Mouse (Mus musculus) cerebellum, adult 11-12 months (tissue): ENCODE measurements around the gene Kat2a.

Experiments used
- DNase-seq: peaks from one replicate; pipeline ENCODE4 v3.0.0; 2022

Gene Kat2a

DNA sequence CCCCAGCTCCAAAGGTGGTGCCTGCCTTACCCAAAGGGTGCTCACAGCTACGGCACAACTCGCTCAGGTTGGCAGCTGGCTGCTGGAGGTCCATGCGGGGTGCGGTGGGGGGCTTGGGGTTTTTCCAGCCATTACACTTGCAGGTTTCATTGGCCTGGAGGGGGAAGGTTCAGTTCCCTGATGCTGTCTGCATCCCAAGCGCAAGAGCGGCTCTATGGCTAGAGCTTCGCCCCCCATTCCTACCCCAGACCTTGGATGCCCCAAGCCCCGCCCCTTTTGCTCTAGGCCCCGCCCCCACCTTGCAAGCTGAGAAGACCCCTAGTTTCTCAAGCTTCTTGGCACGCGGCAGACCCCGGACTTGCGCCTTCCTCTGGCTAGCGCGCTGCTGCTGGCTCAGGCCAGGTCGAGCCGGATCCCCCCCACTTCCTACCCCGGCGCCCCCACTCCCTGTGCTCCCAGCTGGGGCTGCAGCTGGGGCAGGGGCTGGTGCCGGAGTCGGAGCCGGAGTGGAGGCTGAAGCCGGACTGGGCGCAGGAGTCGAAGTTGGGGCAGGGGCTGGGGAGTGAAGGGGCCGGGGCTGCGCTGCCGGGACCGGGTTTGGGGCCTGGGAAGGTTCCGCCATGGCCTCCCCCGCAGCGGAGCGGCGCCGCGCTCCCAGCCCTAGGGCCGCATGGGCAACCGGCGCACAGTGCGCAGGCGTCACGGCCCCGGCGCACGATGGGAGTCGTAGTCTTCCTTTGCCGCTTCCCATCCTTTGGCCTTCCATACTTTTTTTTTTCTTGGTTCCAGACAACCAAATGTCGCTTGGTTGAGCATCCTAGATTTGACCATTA is at the start of gene Kat2a:
Gene Kat2a, minus strand, starts transcription at position 683 of the 833 bp plus-strand sequence.
- DNase-seq = peak; percentile 85

DNA sequence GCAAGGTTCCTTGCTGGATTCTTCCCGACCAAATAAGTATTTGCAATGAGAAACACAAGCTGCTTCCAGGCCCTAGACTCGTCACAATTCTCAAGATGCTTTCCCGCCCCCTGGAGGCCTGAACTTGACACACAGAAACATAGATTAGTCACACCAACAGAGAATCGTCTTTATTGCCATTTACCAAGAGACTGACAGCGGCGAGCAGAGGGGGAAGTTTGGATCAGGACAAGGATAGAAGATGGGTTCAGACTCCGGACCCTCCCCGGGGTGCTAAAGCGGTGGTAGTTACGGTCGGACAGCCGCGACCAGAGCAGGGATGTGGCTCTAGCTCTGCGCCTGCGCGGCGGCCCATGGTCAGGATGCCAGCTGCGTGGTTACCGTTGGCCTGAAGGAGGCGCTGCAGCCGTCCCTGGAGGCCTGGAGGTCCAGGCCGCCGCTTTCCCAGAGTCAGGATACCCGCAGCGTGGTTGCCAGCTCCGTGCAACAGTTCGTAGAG is 49.3 kb upstream of the Kat2a start:
- DNase-seq = peak; percentile 88

DNA sequence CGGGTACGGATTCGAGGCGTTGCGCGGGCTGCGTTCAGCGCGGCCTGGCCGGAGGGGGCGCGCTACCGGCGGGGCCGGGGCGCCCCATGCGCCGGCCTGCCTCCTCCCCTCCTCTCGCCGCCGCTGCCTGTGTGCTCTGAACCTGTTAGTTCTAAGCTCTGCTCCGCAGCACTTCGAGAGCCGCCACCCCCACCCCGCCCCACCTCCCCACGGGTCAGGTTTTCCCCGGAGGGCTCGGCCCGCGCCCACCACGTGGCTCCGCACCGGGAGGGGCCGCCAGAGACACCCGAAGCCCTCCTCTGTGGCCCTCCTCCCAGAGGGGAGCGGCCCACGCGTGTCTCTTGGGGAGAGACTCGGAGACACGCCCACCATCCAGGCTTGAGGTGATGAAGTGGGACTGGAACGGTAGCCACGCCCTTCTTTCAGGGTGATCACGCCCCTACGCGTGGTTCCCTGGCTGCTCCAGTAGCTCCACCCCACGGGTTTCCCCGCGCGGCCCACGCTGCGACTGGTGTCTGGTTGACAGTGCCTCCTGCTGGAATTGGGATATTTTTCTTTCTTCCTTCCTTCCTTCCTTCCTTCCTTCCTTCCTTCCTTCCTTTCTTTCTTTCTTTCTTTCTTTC is 47.5 kb upstream of the Kat2a start, which contains the start of gene Kcnh4:
Gene Kcnh4, minus strand, starts transcription at position 332 of the 623 bp plus-strand sequence.
- peak; percentile 60 for DNase-seq

DNA sequence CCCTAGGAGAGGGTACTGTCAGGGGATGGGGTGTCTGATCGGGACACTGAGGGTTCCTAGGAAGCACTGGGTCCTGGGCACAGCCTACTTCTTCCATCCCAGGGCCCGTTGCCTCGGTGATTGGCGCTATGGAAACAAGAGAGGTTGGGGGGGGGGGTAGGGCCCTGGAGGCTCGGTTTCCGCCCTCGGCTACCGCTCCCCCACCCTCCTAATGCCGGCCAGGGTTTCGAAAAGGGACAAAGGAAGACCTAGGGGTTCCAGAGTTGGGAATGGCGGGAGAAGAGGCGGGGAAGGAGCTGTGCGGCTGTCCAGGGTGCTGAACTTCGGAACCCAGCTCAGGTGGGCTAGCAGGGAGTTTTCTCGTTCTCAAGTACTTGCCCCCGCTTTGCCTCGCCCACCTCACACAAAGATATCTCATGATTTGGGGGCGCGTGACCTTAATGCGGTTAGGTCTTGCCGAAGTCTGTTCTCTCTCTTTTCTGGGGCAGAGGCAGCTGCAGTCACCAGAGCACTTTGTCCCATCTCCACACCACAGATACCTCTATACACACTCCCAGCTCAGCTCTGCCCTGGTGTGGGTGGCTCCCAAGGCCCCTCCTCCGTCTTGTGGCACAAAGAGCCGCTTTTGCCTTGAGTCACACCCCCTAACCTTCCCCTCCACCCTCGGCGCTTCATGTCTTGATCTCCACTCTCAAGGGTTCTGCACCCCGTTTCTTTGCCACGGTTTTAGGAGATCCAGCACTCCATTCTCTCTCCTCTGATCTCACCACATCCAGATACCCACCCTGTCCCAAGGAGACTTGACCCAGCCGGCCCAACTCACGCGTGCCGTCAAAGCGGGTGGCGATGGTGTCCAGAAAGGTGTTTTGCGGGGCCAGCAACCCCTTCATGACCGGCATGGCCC is 46.7 kb upstream of the Kat2a start:
- DNase-seq = no peak

DNA sequence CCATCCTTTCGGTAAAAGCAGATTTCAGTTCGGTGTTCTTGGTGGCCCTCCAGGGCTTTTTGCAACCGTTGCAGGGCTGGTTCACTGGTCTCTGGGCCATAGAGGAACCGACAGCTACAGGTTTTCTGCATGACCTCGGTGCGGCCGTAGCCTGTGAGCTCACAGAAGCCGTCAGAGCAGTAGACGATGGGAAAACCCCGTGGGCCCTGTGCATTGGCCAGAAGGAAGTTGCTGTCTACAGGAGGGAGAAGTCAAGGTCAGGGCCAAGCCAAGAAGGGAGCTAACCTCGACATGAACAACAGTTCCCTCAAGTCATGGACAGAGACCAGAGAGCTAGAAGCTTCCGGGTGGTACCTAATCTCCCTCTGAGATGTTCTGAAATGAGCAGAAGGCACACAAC is 45.3 kb upstream of the Kat2a start:
- DNase-seq = no peak

DNA sequence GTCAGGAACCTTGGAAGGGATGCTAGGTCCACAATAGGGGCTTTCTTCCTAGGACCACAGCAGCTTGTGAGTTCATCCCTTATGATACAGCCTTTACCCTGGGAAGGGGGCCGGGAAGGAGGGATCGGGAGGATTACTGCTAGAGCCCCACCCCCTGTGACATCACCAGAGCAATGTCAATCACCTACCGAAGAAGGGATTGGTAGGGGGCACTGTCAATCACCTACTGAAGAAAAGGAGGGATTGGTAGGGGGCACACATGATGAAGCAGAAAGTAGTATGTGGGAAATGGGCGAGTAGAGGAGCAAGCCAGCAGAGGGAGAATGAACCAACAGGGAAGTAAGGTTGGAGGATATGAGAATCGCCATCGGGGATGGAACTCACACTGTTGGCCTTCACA is 44.2 kb upstream of the Kat2a start:
- no peak for DNase-seq

DNA sequence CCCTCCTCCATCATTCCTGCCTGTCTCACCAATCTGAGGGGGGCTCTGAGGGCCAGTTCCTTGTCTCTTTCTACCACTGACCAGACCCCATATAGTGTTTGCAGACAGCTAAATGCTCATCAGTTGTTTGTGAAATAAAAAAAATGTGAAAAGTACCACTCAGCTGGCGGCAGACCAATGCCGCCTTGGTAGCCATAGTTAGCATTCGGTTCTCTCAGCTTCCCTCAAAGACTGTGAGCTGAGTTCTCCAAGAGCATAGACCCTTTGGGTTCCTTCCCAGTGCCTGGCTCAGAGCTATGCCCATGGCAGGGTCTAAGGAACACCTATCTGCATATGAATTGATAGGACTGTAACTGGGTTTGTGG is 42.4 kb upstream of the Kat2a start:
- DNase-seq = no peak

DNA sequence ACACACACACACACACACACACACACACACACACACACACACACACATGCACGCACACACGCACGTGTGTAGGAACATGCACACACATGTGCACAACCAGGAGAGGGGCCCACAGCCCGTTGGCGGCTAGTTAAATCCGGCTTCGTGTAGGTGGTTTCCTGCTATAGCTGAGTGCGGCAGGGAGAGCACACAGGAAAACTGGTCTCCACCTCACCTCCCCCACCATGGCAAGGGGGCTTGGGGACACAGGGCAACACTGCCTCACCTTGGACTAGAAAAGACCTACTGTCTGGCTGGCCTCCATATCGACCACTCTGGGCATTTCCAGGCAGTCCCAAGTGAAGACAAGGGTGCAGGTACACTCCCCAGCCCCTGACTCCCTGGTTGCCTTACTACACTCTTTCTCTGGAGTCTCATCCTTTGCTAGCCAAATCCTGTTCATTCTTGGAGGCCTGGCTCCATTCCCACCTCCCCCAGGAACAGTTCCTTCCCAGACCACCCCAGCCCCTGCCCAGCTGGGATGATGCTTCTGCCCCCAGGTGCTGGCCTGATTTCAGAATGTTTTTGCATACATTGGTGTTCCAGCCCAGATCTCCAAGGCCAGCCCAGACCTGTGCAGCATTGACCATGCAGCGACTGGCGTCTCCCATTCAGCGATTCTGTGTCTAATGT is 41.9 kb upstream of the Kat2a start:
- DNase-seq = no peak

DNA sequence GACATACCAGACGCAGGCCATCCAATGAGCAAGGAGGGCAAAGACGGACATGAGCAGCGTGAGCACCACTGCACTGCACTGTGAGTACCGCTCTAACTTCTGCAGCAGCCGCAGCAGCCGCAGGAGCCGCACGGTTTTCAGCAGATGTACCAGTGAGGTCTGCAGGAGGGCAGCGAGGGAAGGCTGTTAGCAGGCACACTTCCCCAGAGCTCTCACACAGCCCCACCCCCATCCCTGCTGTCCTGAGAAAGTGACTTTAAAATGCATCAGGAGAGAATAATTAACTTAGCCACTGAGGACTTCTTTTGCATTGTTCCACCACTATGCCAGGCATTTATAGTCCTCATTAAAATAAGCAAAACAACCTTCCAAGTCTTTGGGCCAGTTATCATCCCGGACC is 40.0 kb upstream of the Kat2a start:
- no peak for DNase-seq

DNA sequence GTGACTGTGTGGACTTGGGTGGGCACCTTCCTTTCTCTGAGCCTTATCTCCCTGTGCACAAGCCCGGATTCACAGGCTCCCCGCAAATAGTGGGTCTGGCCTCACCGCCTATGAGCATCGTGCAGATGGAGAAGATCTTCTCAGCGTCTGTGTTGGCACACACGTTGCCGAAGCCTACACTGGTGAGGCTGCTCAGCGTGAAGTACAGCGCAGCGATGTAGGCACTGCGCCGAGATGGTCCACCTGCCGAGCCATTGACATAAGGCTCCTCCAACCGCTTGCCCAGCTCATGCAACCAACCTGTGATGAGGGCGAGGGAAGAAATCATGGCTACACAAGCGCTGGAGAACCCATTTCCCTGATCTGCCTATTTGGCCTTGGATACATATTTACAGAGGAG is 37.9 kb upstream of the Kat2a start:
- no peak for DNase-seq

DNA sequence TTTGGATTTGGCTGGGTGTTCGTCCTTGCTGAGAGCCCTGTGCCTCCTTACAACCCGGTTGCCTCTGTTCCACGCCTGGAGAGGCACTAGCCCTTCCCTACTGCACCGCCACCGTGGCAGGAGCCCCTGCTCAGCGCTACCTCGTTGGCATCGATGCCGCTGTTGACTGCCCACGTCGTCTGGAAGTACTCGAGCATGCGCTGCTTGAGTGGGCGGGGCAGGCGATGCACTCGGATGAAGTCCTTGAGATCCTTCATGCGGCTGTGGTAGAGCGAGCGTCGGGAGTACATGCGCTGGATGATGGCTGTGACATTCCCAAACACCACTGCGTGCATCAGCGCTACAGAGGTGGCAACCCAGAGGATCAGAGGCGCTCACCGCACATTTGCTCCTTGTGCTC is 37.2 kb upstream of the Kat2a start:
- no peak for DNase-seq

DNA sequence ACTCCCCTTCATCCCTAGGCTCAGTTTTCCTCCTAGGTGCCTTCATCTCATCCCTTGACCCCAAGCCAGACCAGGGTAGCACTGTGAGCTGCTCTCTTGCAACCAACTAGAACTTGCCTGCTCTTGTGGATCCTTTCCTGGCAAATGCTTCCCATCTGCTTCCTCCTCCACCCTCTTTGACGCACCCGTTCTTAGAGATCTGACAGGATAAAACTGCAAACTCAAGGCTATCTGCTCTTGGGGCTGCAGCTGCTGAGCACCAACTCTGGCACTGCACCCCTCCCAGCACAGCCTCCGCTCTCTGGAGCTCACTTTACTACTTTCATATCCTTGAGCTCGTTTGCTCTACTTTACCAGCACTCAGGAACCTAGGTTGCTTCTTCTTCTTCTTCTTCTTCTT is 36.4 kb upstream of the Kat2a start:
- DNase-seq = no peak

DNA sequence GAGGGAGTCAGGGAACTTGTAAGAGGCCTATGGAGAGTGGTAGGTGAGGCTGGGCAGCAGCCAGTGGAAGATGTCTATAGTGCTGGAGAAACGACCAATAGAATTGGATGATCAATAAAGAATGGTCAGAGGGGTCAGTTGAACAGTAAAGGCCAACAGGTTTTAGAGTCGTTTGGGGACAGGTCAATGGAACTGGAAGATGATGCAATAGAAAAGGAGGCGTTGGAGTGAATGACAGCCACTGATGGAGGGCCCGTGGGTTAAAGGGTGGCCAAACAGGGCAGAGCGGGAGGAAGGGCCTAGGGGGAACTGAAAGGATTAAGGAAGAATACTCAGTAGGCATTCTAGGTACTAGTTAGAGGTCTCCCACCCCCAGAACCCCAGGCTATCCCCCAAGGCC is 34.8 kb upstream of the Kat2a start:
- DNase-seq = no peak

DNA sequence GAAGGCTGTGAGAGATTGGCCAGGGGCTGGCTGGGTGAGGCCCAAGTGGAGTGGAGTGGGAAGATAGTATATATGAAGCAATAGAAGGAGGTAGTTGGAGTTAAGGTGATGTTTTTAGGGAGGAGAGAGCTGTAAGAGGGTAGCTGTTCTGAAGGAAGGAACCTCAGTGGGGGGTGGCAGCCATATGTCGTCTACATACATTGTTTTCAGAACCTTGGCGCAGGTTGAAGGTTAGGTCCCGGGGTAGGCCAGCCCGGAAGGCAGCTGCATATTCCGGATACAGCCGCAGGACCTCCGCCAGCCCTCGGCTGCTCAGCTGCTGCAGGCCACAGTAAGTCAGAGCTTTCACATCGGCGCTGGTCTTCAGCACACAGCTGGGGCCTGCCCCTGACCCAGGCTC is 34.3 kb upstream of the Kat2a start:
- no peak for DNase-seq

DNA sequence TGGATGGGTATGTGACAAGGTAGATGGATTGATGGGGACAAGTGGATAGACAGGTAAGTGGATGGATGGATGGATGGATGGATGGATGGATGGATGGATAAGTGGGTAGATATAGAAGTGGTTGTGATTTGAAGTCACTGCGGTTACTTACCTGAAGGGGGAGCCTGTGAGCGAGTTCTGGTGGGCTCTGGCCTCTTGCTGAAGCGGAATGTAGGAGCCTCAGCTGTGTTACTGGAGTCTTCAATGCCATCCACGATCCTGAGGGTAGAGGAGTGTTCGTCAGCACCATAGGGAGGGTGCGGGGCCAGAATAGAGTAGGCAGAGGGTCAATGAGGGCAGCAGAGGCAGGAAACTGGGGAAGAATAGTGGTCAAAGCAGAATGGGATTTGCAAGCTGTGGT is 32.8 kb upstream of the Kat2a start:
- DNase-seq = peak; percentile 52

DNA sequence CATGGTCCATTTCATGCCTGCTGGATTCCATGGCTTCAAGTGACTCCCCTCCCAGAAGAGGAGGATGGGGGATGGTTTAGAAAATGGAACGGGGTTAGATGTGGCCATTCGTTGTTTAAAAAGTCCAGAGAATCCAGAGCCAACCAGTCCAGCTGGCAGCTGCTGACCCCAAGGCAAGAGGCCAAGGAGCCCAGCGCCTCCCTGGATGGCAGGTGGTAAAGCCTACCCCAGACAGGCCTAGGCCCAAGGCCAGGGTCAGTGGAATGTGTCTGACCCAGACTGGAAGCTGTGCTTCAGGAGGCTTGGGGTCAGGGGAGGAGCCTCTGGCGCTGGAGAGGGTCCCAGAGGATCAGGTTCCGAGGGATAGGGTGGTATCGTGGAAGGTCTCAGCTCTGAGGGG is 29.1 kb upstream of the Kat2a start:
- DNase-seq = peak; percentile 47

DNA sequence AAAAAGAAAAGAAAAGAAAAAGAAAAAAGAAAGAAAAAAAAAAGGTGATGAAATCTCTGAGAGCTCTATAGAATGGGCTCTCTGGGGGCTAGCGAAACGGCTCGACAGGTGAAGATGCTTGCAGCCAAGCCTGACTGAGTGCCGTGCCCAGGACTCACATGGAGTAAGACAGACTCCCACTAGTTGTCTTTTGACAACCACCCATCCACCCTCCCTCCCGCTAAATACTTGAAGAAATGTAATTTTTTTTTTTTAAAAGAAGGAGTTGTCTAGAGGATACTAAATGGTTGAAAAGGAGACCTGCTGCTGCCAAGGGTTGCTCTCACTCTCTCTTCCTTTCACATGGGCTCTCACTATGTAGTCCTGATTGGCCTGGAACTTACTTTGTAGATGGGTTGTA is 26.5 kb upstream of the Kat2a start:
- DNase-seq = no peak

DNA sequence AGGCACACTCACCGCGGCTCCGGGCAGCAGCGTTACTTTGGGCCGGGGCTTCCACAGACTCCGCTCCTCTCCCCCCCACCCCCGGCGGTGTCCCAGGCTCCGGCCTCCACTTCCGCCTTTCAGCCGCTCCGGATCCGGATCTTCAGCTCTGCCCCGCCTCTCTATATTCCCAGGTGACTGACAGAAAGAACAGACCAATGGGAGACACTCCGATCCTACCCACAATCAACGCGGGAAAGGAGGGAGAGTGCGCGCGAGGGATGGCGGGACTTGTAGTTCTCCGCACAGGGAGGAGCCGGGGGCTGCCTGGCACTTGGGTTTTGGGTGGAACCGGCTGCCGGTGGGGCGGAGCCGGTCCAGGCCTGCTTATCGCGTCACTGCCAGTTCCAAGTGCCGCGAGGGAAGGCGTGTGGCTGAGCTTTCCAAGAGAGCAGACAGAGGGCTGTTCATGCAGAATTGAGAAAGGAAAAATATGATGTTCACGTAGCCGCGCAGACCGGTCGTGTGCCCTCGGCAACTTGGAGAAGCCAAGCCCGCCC is 25.9 kb upstream of the Kat2a start, which contains the start of gene Rab5c:
Gene Rab5c, minus strand, starts transcription at position 150 of the 539 bp plus-strand sequence.
- peak; percentile 99 for DNase-seq

DNA sequence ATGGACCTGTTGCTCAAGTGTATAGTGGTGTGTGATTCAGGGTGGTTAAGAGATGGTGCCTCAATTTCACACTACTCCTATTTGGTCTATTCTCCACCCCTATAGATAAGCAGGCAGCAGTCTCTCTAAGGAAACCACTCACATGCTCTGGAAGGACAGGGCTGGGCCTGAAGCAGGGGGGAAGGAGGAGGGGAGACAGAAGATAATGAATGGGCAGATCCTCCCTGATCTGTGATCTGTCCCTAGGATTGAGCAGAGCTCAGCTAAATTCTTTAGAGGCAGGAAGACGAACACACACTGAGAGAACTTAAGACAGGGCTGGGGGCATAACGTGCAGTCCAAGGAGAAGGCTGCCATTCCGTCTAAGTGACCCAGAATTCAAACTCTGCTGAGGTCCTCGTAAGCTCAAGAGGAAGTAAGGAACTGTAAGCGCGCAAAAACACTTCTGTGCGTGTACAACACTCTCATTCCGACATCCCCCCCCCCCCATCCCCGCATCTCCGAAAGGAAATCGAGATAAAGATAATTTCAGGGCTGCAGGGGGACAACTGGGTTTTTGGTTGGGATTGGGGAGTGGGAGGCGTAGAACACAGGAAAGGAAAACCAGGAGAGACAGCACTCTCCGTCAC is 25.0 kb upstream of the Kat2a start:
- no peak for DNase-seq

DNA sequence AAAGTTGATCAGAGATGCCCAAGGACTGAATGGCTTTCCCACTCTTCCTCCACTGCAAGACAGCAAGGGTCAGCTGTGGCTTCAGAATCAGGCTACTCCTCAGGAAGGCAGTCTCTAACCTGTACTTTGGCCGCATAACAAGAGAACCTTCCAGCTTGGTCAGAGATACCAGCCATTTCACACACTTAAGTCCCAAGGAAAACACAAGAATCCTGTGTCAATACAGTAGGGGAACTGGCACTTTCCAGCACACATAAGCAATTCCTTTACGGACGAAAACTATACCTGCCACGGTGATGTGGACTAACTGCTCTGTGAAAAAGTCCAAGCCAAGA is 24.4 kb upstream of the Kat2a start:
- DNase-seq = no peak

DNA sequence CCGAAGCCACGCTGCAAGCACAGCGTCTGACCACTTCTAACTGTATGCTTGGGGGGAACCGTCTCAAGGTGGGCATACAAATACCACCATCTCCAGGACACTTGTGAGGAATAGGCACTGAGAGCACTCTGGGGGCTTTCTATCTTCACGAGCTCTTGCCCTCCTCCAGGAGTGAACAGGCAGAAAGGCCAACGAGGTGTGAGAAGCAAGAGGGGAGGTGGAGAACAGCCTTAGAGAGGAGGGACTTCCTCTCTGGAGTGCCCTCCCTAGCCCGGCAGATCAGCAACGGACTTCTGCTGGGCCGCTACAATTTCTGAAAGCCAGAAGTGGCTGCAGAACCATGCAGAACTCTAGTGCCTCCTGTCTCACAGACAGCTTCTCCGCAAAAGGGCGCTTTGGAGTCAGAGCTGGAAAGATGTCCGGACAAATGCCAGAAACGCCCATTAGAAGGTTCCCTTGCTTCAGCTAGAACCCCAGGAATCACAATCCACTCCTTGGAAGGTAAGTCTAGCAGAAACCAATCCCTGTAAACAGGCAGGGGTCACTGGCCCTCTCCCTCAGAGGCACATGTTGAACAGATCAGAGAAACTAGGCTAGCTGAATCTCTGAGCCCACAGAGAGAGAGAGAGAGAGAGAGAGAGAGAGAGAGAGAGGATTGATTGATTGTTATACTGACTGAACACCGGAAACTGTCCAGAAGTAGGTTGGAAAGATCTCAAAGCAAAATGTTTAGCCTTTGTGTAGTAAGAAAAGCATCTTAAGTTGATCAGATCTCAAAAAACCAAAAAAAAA is 23.9 kb upstream of the Kat2a start:
- no peak for DNase-seq
